Mouse (Mus musculus): Measurements from ENCODE around the gene Fgd3.

The Fgd3 gene

GRCm38 (mm10) chr13:49215504-49216219 lies 104.4 kb downstream of the Fgd3 start, which contains the start of gene Card19:
TSS of gene Card19 (minus strand) at chr13:49216037.
- in situ Hi-C loops (cut with MboI), result no loop called here

- in situ Hi-C loops (cut with MboI), result no loop called here
Observed at GRCm38 (mm10) chr13:49215128-49215503, 105.0 kb downstream of the Fgd3 start.

- in situ Hi-C loops (cut with MboI), result no loop called here
Observed at GRCm38 (mm10) chr13:49214454-49214853, 105.7 kb downstream of the Fgd3 start.

- in situ Hi-C loops (cut with MboI), result no loop called here
Observed at GRCm38 (mm10) chr13:49213531-49213932, 106.6 kb downstream of the Fgd3 start.

GRCm38 (mm10) chr13:49212711-49213500 lies 107.2 kb downstream of the Fgd3 start:
- in situ Hi-C loops (cut with MboI), result no loop called here

Measured in mature B cell (primary cell).